Mouse (Mus musculus) kidney, postnatal 14 days (tissue): Measurements from ENCODE around the gene Cby3.
A peak's percentile ranks its signal among the peaks of the same experiment; 100 is the strongest.

Experiments
- DNase-seq: peaks from one replicate; pipeline ENCODE4 v3.0.0; 2022; ENCODE audit warnings: mixed read lengths

The Cby3 gene

GRCm38 (mm10) chr11:50365322-50365721, 11.1 kb downstream of the Cby3 start:
- no peak for DNase-seq

GRCm38 (mm10) chr11:50367531-50367930, 13.3 kb downstream of the Cby3 start:
- DNase-seq = no peak

GRCm38 (mm10) chr11:50369360-50369911, 15.2 kb downstream of the Cby3 start:
- no peak for DNase-seq

GRCm38 (mm10) chr11:50370969-50371368, 16.7 kb downstream of the Cby3 start:
- DNase-seq = no peak

- peak; percentile 66 for DNase-seq
Measured at GRCm38 (mm10) chr11:50371399-50371841, 17.2 kb downstream of the Cby3 start.

- no peak for DNase-seq
Measured at GRCm38 (mm10) chr11:50371911-50372310, 17.6 kb downstream of the Cby3 start.

GRCm38 (mm10) chr11:50373086-50373485, 18.8 kb downstream of the Cby3 start:
- DNase-seq = no peak

- no peak for DNase-seq
Measured at GRCm38 (mm10) chr11:50373621-50374020, 19.4 kb downstream of the Cby3 start.

GRCm38 (mm10) chr11:50374286-50375015, 20.2 kb downstream of the Cby3 start:
- no peak for DNase-seq

- no peak for DNase-seq
Measured at GRCm38 (mm10) chr11:50375421-50375820, 21.2 kb downstream of the Cby3 start.

- DNase-seq = no peak
Measured at GRCm38 (mm10) chr11:50376156-50376790, 22.0 kb downstream of the Cby3 start.

GRCm38 (mm10) chr11:50376911-50377891, 22.9 kb downstream of the Cby3 start, which contains the start of gene Hnrnph1:
Hnrnph1 (plus strand) TSS chr11:50376990.
- peak; percentile 99 for DNase-seq

- DNase-seq = peak; percentile 93
Measured at GRCm38 (mm10) chr11:50377892-50378684, 23.8 kb downstream of the Cby3 start.

- no peak for DNase-seq
Measured at GRCm38 (mm10) chr11:50379023-50379752, 24.9 kb downstream of the Cby3 start.

- no peak for DNase-seq
Measured at GRCm38 (mm10) chr11:50381311-50381710, 27.0 kb downstream of the Cby3 start.

- no peak for DNase-seq
Measured at GRCm38 (mm10) chr11:50387167-50387679, 33.0 kb downstream of the Cby3 start.

GRCm38 (mm10) chr11:50387697-50388096, 33.4 kb downstream of the Cby3 start:
- DNase-seq = no peak

GRCm38 (mm10) chr11:50388217-50388929, 34.1 kb downstream of the Cby3 start:
- DNase-seq = no peak

- DNase-seq = no peak
Measured at GRCm38 (mm10) chr11:50389011-50389410, 34.7 kb downstream of the Cby3 start.

- no peak for DNase-seq
Measured at GRCm38 (mm10) chr11:50389616-50390015, 35.4 kb downstream of the Cby3 start.
